Mouse (Mus musculus) retina, postnatal 7 days (tissue): ENCODE results near the gene Icam1.
"Not testable (repeated sequence)": the region's sequence is repeated elsewhere in the genome, so short reads cannot be mapped to it uniquely, and the experiment has no call there.

Experiments
- DNase-seq: peaks from one replicate; pipeline ENCODE4 v3.0.0-alpha.2; 2012; ENCODE audit warnings: low read depth, low spot score

Icam1 gene

DNA sequence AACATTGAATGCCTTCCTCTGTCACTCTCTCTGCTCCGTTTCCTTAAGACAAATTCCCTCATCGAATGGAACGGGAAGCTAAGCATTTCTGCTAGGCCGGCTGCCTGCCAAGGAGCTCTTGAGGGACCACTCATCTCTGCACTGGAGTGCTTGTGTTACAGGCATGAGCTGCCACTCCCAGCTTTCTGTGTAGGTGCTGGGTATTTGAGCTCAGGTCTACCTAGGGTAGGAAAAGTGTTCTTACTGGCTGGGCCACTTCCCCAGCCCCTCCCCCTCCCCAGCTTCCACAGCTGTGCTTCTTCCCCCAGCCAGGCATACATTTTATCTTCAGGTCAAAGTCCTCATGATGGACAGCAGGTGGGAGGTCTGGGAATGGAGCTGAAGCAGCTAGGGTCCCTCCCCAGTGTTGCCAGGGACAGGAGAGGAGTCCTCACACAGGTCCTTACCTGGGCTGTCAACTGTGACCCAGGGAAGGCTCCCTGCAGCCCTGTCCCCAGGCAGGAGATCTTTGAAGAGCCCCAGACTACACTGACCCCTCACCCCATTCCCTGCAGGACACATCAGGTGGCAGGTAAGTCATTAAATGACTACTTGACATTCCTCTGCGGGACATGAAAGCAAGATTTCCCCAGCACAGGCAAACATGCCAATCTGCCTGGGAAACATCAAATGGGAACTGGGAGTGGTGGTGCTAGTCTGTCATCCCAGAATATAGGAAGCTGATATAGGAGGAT, 22.5 kb upstream of the Icam1 start:
- no peak for DNase-seq

DNA sequence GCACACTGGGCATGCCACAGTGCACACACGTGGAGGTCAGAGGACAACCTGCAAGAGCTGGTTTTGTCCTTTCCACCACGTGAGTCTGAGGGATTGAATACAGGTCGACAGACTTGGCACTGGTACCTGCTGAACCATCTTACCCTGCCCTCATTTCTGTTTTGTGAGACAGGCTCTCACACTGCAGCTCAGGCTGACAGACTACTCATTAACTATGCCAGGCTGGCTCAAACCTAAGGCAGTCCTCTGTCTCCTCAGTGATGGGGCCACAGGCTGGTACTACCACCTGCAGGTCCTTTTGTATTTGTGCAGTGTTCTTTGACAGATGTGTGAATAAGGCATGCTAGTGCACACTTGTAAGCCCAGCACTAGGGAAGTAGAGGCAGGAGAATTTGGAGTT, 20.7 kb upstream of the Icam1 start:
- no peak for DNase-seq

DNA sequence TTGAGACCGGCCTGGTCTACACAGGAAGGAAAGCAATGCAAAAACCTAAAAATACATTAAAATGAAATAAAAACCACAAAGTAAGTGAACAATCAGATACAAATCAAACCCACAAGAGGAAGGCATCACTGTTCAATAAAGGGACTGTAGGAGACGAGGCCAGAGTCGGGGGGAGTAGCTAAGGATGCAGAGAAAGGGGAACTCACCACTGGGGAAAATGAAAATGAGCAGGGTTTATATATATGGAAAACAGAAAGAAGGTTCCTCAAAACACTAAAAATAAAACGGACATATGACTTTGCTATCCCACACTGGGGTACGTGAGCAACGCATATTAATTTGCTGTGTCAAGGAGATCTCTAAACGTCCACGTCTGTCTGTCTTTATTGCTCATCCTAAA, 18.7 kb upstream of the Icam1 start:
- DNase-seq: no peak

DNA sequence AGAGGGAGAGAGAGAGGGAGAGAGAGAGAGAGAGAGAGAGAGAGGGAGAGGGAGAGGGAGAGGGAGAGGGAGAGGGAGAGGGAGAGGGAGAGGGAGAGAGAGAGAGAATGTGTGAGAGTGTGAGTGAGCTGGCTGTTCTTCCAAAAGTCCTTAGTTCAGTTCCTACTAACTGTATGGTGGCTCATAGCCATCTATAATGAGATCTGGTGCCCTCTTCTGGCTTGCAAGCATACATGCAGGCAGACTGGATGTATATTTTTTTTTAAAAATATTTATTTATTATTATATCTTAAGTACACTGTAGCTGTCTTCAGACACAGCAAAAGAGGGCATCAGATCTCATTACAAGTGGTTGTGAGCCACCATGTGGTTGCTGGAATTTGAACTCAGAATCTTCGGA, 17.4 kb upstream of the Icam1 start:
- not testable (repeated sequence) for DNase-seq

DNA sequence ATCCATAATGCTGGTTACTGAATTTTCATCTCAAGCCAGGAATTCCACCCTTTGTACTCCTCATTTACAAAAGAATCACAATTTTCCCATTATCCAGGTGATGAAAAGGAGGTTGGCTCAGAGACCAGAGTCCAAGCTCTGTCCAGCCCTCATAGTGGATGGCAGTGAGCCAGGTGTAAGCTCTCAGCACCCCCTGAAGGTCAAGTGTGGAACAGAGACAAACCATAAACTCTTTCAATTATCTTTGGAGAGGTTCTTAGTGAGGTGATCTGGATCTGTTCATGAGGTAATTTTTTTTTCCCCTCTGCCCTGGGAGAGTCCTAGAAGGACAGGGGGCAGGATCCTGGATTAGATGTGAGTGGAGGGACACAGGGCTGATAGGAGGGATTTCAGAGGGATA, 15.0 kb upstream of the Icam1 start:
- no peak for DNase-seq

DNA sequence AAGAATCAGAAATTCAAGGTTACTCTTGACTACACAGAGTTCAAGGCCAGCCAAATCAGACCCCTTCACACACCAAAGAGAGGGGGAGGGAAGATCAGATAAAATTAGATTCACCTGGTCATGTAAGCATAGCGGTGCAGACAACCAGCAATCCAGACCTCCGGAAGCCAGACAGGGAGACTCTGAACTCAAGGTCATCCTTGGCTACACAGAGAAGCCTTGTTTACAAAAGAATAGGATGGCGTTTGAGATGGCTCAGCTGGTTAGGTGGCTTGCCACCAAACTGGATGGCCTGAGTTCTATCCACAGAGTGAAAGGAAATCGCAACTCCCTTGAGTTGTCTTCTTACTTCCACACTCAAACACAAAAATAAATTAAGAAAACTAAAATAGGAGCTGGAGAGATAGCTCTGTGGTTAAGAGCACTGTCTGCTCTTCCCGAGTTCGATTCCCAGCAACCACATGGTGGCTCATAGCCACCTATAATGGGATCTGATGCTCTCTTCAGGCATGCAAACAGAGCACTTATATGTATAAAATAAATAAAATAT, 14.1 kb upstream of the Icam1 start:
- no peak for DNase-seq

DNA sequence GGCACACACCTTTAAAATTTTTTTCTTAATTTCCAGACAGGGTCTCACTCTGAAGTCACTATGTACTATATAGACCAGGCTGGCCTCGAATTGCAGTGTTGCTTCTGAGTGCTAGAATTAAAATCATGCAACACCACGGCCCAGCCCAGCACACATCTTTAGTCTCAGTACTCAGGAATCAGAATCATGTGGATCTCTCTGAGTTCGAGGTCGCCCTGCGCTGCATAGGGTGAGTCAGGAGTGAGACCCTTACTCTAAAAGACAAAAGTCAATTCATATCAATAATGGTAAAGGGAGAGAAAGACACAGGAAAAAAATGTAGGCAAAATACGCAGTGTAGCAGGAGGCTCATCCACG, 13.5 kb upstream of the Icam1 start:
- DNase-seq: no peak

DNA sequence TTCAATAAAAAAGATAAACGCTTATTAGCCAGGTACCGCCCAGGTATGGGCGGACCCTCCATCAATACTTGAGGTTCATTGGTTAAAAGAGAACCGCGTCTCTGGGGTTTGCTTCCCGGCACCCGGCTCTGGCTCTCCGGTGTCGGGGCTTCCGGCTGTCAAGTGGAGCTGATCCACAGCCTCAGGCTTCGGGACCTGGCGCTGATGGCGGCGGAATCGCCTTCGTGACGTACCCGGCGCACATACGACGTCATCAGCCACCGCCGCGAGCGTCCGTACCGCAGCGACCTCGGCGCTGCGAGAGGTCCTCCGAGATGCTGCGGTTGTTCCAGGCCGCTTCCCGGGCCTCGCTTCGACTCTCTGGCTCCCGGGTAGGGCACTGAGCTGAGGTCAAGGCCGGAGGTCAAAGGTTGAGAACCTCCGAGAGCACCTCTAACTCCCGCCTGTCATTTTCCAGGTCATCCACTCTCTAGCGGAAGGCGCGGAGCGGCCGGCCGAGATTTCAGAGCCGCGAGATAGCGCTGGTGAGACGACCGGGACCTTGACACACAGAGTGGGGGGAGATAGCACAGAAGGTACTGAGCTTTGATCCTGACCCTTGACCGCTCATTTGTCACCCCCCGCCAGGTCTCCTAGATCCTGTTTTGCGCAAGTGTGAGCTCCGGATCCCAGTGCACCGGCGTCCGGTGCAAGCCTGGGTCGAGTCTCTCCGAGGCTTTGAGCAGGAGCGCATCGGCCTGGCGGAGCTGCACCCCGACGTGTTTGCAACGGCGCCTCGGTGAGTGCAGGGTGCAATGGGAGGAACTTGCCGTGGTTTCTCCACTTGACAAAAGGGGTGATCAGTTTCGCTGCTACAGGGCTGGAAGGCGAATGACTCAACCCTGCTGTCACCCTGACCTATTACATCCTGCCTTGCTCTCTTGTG, 12.9 kb upstream of the Icam1 start, which contains the start of gene Mrpl4:
Gene Mrpl4, plus strand, starts transcription at position 112 of the 925 bp plus-strand sequence.
- peak; percentile 82 for DNase-seq

DNA sequence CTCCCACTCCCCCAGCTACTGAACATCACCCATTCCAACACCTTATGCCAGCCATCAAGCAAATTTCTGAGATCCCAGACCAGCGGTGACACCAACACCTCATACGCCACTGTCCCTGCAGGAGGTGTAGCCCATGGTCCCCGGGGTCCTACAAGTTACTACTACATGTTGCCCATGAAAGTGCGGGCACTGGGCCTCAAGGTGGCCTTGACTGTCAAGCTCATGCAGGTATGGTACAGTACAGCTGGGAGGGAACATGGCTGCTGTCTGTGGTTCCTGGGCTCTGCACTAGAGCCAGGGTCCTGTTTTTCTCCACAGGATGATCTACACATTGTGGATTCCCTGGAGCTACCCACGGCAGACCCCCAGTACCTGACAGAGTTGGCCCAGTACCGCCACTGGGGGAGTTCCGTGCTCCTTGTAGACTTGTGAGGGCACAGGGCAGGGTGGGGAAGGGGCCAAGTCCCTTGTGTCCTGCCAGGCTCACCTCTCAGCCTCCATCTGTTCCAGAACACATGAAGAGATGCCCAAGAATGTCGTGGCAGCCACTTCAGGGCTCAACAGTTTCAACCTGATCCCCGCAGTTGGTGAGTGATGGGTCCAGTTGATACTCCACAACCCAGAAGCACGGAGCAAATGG, 8.4 kb upstream of the Icam1 start:
- DNase-seq: no peak

DNA sequence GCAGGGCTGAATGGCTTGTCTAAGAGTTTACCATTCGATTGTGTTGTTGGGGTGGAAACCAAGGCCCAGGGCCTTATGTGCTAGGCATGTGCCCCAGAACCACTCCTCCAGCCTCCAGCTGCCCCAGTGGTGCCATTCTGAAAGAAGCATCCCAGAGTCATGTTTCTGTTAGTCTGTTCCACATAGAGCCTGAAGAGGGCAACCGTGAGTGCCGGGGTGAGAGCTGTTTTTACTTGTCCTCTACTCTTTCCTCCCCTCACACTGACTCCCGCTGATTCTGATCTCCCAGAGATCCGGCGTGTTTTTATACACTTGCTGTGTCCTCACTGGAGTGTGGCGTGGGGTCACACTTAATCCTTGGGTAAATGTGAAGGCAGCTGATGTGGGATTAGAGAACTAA, 7.8 kb upstream of the Icam1 start:
- DNase-seq: no peak

DNA sequence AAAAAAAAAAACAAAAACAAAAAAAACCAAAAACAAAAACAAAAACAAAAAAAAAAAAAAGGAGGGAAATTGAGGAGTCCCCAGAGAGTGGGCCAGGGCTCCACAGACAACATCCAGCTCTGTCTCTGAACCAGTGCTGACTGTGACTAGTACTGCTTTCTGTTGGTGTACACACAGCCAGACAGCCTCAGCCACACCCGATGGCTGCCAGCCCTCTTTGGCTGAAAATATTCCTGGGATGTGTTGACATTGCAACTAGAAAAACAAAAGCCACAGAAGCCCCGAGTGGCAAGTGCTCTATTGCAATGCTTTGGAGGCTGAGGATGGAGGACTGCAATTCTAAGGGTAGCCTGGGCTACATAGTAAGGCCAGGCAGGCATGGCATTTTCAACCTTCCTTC, 5.4 kb upstream of the Icam1 start:
- no peak for DNase-seq

DNA sequence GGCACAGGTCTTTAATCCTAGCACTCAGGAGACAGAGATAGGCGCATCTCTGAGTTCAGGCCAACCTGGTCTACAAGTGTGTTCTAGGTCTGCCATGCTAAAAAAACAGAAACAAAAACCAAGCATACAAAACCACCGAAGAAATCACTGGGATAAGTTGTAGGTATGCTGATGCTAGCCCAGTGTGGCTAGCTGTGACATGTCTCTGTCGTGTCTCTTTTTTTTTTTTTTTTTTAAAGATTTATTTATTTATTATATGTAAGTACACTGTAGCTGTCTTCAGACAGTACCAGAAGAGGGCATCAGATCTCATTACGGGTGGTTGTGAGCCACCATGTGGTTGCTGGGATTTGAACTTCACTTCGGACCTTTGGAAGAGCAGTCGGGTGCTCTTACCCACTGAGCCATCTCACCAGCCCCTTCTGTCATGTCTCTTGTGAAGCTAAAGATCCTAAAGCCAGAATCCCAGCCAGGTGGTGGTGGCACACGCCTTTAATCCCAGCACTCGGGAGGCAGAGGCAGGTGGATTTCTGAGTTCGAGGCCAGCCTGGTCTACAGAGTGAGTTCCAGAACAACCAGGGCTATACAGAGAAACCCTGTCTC, 4.7 kb upstream of the Icam1 start:
- not testable (repeated sequence) for DNase-seq

DNA sequence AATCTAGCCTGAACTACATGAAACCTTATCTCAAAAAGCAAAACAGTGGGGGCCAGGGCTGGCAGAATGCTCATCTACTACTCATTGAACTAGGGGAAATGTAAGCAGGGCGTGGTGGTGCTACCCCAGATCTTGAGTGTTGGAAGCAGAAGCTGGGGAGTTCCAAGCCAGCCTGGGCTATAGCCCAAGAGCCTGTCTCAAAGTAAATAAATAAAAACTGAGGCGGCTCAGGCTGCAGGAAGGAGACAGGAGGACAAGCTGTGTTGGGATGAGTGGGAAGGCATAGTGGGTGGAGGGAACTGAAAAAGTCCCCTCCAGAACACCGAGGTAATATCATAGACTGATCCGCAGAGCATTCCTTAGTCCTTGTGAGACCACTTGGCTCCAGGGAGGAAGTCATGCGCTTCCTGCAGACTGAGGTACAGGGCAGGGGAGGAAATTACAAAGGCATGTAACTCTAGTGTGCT, 3.9 kb upstream of the Icam1 start:
- DNase-seq: no peak

DNA sequence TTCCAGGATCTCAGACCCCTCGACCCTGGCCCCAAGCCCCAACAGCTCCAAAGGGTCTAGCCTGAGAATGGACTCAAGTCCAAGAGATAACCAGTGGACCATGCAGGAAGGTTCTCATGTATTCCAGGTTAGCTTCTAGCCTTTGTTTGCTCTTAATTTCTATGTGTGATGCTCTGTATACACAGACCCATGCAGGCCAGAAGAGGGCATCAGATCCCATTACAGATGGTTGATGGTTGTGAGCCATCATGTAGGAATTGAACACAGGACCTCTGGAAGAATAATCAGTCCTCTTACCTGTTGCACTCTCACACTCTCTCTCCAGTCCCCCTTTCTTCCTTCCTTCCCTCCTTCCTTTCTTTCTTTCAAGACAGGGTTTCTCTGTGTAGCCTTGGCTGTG, 3.4 kb upstream of the Icam1 start:
- DNase-seq: no peak

DNA sequence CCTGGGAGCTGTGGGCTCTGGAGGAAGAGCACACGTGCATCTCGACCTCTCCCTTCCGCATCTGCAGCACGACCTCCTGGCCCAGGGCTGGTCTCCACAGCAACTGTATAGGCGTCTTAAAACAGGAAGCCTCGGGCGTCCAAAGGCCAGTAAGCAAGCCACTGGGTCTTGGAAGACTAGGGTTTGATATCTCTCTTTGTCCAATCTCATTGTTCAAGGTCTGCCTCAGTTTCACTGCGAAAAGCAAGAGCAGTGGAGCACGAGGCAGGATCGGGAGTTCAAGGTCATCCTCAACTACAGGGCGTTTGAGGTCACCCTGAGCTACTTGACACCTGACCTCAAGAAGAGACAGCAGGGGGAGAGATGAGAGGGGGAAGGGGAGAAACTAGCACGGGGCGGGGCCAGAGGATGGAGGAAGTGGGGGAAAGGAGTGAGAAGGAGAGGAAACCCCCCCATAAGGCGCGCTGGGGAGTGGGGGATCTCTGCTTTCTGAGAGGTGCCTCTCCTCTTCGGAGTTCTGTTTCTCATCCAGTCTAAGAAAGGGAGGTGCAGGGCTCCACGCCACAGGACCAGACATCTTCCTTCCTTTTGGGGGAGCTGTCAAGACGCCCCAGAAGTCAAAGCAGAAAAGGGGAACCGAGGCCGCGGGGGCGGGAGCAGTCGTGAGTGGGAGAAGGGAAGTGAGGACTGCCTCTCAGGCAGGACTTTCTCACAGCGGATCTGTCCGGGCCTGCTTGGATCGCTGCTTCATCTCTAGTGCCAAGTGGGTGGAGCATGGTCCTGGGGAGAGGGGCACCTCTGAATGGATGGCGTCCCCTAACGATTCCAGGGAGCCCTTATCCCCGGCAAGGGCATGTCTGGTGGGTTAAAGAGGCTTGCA, 854 bp upstream of the Icam1 start:
- no peak for DNase-seq

DNA sequence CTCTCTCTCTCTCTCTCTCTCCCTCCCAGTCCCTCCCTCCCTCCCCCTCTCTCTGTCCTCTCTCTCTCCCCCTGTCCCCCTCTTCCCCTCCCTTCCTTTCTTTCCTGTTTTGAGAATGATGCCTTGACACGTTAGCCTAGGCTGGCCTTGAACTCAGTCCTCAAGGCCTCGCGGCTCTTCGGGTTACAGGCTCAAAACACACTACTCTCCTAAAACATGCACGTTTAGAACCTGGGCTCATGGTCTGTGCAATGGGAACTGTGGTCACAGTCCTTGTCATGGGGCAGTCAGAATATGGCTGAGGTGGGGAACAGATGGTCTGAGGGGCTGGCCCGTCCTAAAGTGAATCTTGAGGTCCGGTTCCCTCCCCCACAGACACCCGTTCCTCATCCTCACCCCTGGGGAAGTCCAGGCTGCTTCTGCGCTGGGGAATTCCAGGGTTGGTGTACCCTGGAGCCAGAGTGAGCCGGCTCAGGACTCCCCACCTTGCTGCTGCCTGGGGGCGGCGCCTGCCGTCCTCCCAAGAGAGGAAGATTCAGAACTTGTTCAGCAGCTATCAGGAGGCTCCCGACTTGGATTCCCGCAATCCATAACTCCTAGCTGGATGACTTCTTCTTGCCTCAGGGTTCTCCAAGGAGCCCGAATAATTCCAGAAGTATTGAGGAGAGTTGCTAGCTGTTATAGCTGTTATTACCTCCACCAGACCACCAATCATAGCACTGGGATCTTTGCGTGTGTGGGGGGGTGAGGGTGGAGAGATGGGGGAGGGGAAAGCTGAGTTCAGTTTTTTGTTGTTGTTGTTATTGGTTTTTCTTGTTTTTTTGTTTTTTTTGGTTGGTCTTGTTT, 769 bp downstream of the Icam1 start:
- DNase-seq: no peak

DNA sequence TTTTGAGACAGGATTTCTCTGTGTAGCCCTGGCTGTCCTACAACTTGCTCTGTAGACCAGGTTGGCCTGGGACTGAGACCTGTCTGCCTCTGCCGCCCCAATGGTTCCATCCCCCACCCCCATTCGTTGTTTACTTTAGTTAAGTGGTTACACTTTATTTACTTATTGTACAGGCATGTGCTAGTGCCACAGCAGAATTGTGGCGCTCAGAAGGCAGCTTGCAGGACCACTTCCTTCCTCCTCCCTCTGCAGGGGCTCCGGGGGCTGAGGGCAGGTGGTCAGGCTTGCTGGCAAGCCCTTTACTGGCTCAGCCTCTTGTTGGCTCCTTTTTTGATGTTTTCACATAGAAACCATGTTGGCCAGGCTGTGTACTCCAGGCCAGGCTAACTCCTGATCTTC, 1.4 kb downstream of the Icam1 start:
- no peak for DNase-seq

DNA sequence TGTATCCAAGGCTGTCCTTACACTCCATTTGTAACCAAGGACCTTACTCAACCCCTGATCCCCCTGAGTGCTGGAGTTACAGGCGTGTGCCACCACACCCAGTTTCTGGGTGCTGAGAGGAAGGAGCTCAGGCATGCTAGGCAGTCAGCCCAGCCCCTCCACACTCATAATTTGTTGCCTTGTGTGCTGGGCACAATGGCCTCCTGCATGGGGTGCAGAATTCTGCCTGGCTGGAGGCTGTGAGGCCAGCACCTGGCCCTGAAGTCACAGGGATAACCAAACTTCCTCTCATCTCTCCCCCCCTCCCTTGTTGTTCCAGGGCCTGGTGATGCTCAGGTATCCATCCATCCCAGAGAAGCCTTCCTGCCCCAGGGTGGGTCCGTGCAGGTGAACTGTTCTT, 2.8 kb downstream of the Icam1 start:
- no peak for DNase-seq

DNA sequence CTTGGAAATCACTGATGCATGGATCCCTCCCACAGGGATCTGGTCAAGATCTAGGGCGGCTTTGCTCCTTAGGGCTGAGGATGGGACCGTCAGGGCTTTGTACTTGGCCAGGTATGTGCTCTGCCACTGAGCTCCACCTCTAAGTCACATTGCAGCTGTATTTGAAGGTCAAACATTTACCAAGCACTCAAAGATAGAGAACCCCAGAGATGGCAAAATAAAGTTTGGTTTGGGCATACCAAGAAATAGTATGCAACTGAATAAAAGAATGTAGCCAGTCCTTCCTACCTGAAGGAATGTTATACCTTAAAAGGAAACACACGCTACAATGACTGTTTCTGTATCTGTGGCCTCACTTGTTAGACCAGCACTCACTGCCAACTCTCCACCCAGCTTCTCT, 5.6 kb downstream of the Icam1 start:
- no peak for DNase-seq

DNA sequence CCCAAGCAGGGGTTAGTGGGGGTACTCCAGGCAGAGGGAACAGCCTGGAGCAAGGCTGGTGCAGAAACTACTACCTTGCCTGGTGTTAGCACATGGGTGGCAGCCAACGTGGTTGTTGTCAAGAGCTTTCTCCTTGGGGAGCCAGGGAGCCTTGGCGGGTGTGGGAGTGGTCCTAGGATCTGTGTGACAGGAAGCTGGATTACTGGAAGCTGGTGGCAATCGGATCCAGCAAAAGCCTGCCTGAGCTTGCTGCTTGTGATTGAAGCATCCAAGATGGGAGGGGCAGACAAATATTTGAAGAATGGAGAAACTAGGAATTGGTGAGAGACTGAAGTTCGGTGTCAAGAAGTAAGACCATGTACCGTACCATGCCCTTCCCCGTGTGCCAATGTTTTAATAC, 6.5 kb downstream of the Icam1 start:
- DNase-seq: no peak
